ENCODE assay signal across 1 mouse cellular context in genomic region chr11:102400513-102401084, GRCm38 (mm10).
TF ChIP-seq lines count a peak whose summit lies in the region.

No protein-coding gene starts in this region.

TF ChIP-seq in CH12.LX, 34 proteins besides CTCF, POLR2A, EP300 and RAD21 (continued from another document):
- no peak for TF ChIP-seq PAX5 (IDR thresholded peaks at IDR 0.05; ENCODE audit: low read length)
TF ChIP-seq in CH12.LX: peak in this region for 1.
